Mouse (Mus musculus): Measurements from ENCODE around the gene Cacng4.
A peak's percentile ranks its signal among the peaks of the same experiment; 100 is the strongest.

Cacng4 gene

DNA sequence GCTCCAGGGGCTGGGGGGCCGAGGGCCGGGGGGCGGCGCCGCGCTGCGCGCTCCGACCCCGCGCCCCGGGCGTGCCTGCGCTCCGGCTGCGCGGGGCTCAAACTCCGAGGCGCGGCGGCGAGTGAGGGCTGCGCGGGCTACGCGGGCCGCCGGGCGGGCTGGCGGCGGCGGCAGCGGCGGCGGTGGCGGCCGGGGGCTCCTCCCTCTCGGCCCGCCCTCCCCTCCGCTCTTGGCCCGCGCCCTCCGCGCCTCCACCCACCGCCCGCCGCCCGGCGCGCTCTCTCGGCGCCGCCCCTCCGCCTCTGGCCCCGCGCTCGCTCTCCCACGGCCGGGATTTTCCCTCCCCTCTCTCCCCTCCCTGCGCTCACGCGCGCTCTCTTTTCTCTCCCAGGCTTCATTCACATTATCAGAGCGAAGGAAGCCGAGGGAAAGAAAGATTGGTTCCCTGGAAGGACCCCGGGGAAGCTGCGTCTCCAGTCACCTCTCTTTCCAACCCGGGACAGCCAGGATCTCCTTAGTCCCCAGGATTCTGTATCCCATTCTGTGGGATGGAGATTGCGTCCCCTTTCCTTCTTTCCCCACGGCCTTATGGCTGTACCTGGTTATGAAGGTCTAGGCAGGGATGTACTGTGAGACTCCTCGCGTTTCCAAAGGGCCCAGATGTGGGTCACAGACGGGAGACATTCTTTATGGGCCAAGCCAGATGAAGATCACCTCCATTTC lies at the start of gene Cacng4:
TSS of gene Cacng4 (minus strand) at position 11 of the 723 bp plus-strand sequence.
- DNase-seq (ENCODE audit: low read depth, low spot score), result no peak

DNA sequence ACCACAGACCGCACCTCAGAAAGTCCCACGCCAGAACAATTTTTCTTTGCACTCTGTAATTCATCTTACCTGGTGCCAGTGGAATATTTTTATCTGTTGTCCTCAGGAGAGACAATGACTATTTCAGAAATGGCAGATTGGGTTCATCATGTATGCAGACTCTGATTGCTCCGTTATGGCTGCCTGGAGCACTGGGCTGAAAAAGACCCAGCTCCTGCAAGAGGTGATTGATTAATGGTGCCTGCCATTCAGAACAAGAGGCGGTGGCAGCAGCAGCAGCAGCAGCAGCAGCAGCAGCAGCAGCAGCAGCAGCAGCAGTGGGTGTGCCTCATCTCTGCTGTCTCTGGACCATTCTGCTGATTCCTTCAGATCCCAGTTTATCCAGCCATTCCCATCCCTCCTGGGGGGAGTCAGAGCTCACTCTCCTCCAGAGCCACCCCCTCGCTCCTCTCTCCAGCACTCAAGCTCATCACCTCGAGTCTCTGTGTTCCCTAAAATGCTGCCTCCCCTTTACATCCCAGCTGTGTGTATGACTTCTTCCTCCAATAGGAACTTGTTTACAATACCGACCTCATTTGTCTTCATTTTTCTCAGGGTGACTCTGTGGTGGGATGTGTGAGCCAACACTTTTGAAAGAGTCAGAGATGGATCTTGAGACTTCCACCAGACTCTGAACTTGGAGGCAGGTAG lies 39.1 kb upstream of the Cacng4 start:
- DNase-seq (ENCODE audit: low read depth, low spot score), result no peak

DNA sequence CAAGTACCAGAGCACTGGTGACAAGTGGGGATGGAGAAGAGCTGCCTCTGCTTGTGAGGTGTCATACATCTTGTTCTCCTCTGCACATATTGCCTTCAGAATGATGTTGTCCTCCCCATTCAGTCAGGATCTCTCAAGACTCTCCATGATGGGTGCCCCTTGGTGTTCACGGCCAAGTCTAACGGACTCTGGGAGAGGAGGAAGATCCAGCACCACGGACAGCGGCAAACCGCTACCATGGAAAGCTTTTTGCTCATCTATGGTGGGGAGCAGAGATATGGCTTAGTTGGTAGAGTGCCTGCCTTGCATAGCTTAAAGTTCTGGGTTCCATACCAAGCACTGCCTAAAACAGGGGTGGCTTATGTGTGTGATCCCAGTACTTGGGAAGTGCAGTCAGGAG lies 22.8 kb upstream of the Cacng4 start:
- peak; percentile 61 for DNase-seq (ENCODE audit: low read depth, low spot score)

DNA sequence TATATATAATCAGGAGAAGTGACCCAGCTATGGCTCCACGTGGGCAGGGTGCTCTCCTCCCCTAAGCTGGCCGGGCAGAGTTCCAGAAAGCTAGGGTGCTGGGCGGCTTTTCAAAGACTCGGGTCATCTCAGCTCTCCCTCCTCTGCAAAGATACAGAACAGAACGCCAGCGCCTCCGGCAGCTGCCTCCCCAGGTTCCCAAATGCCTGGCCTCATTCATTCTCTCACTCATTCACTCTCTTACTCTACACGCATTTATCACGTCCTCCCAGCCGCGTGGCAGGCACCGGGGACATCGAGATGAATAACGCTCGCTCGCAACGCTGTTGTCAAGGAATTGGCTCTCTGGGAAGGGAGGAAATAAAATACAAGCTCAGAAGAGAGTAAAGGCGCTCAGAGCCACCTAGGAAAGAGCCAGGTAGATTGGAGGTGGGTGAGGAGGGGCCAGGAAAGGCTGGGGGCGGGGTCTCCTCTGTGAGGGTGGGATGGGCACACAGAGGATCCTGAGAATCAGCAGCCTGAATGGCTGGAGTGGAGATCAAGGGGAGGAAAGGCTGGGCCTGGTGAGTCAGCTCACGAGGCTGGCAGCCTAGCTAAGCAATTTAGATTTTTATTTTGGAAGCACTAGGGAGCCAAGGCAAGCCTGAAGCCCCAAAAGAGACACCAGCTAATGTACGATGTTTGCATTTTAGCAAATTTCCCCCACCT lies 18.7 kb upstream of the Cacng4 start:
- no peak for DNase-seq (ENCODE audit: low read depth, low spot score)

DNA sequence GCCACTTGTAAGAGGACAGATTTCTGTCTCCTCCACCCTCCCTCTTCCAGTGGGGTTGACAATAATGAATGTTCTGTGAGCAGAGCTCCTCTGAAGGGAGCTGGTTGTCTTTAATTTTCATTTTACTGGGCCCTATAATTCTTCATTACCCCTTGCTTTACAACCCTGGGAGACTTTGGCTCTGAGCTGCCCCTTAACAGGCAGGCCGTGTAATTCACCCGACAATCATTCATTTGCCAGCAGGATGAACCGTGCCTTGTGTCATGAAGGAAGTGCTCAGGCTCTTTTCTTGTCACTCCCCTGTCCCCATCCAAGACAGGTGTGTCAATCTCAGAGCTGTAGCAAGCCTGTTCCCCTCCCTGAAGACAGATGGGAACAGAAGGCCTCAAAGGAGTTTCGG lies 18.1 kb upstream of the Cacng4 start:
- DNase-seq (ENCODE audit: low read depth, low spot score), result no peak

DNA sequence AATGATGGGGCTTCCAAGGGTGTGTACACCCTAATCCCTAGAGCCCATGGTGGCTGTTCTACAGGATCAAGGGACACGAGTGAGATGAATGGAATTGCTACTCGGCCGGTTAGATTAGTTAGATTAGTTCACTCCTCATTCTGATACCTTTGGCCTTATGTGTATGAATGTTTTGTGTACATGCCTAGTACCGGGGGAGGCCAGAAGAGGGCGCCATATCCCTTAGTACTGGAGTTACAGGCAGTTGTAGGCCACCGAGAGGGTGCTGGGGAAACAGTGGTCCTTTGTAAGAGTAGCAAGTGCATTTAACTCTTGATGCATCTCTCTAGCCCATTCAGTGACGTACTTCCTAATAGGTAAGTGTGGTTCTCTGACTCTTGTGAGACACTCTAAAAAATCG lies 14.2 kb upstream of the Cacng4 start:
- no peak for DNase-seq (ENCODE audit: low read depth, low spot score)

DNA sequence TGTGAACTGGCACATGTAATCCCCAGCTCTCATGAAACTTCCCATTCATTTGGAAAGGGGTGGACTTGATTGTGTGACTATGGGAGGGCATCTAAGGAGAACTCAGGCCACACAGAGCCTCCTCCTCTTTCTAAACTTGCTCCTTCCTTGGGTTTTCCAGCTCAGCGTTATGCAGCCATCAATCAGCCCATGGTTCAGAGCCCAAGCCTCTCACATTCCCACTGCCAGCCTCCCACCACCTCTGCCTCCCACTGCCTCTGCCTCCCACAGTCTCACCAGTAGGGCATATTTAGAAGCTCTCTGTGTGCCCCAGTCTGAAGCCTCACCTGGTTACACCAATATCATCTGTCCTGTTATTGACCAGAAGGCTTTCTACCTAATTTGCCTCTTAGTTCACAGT lies 11.7 kb upstream of the Cacng4 start:
- DNase-seq (ENCODE audit: low read depth, low spot score), result no peak

DNA sequence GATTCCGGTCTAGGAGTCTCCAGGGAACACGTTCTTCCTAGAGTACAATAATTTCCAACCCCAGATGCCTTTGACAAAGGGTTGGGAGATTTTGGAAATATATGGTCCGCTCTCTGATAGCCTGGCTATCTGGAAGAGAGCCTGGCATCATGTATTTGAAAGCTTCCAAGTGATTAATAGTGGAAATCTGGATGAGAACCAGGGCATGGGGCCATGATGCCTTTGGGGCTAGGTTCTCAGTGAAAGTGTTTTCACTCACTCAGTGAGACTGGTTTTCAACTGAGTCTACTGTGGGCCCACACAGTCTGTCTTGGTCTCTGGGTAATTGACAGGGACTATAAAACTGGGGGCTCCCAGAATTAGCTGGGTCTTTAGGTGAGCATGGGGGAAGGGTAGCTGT lies 7.6 kb upstream of the Cacng4 start:
- no peak for DNase-seq (ENCODE audit: low read depth, low spot score)

DNA sequence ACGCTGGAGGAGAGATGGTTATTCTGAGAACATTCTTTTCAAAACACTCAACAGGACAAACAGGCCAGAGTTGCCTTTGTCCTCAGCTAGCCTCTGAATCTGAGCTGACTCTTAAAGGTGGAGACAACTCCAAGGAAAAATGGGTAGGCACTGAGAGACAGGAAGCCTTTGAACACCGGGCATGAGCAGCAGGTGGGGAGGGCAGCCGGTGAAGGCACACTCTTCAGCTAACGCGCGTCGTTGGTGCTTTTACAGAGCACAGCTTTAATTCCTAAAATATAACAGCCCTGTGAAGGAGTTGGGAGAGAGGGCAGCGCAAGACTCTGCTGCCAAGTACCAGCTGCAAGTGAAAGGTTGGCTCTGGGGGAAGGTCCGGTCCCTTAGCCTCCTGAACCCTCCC lies 5.0 kb upstream of the Cacng4 start:
- no peak for DNase-seq (ENCODE audit: low read depth, low spot score)

DNA sequence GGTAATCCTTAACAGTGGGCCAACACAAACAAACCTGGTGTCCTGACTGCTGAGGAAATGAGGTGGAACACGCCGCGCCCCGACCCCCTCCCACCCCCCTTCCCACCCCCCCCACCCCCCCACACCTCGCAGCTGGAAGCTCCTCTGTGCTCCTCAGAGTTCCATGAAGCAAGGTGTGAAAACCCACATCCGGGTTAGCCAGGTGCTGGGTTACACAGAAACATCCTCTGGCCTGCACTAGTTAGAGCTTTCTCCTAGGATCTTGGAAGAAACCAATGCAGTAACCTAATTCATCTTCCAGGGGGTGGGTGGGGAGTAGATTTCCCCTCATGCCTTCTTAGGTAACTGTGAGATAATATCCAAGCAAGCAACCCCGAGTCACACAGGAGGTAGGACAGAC lies 2.0 kb upstream of the Cacng4 start:
- no peak for DNase-seq (ENCODE audit: low read depth, low spot score)

DNA sequence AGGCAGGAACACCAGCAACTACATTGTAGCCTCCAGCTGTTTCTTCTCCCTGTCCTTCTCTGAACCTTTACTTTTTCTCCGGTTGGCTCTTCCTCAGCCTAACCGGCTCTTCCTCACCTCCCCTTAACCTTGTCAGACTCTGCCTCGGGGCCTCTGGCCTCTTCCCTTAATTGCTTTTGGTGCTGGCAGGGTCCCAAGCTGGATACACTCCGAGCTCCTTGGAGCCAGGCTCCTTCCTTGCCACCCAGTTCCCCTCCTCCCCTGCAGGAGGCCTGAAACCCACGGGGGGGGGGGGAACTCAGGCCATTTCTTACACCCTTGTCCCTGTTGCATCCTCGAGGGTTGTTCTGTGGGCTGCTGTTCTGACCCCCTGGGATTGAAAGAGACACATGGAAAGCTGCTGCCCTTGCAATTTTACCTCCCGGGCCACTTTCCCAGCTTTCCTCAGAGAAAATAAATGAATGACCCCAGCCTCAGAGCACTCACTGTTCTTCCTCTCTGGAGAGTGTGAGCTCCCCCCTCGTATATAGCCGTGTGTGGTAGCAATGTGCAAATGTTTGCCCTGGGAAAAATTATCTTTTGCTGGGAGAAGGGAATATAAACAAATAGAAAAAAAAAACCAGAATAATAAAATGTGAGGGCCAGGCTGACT lies 1.2 kb upstream of the Cacng4 start:
- DNase-seq (ENCODE audit: low read depth, low spot score), result no peak

DNA sequence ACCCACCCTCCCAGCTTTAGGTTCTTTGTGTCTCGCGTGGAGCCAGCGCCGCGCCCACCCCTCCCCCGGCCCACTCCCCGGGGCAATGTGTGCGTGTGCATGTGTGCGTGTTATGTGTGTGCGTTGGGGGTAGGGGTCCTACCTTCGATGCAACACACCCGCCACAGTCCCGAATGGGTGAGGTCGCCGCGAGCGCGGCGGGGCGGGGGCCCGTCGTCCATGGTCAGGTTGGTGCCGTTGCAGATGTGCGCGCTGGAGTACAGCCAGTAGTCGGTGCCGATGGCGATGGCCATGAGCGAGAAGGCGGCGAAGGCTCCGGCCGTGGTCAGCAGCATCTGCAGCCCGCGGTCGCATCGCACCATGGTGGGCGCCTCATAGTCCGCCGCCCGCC lies 259 bp downstream of the Cacng4 start:
- no peak for DNase-seq (ENCODE audit: low read depth, low spot score)

DNA sequence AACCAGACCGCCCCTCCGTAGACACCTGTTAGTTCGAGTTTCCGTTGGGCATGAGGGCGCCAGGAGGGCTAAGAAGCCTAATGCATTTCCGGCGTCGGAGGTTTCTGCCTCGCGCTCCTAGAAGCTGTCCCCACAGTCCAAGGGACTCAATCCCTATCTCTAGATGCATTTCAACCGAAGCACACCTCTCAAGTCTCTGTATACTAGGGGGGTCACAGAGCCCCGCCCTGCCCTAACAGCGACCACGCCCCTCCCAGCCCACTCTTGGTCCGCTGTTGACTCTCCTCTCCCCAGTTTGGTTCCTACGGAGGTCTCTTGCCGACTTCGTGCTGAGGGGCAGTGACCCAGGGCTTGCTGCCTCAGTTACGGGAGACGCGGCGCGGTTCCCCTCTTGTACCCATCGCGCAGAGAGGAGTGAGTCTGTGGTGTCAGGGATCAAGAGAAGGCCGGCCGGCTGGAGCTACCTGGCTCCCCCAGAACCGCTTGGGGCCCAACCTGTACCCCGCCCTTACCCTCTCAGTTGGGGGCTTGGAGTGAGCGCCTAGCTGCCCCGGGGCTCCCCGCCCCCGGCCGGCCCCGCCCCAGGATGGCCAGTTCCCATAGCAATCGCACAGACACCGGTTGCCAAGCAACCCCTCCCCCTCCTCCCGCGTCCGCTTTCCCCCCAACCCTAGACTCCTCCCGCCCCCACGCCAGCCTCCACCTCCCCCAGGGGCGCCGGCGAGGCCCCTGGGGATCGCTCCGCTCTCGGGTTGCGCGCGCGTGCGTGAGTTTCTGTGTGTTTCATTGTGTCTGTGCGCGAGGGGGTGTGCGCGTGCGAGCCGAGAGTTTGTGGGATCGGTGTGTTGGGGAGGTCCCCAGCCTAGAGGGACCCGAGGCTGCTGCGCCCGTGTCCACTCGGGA lies 906 bp downstream of the Cacng4 start:
- no peak for DNase-seq (ENCODE audit: low read depth, low spot score)

DNA sequence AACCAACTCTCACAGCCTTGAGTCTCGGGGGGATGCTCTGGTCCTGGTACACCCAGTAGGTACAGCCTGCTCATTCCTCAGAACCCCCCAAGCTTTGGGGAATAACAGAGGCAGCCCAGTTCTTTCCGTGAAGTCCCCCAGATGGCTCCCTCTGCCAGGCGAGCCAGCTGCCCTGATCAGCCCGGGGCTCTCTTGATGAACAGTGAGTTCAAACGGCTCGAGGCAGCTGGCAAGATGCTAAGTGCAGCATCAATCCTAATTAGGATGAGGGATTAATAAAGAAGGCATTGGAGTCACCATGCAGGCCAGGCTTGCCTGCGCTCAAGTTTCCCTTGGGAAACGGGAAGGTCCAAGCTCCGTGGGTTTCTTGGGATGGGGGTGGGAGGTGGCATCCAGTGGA lies 2.2 kb downstream of the Cacng4 start:
- no peak for DNase-seq (ENCODE audit: low read depth, low spot score)

DNA sequence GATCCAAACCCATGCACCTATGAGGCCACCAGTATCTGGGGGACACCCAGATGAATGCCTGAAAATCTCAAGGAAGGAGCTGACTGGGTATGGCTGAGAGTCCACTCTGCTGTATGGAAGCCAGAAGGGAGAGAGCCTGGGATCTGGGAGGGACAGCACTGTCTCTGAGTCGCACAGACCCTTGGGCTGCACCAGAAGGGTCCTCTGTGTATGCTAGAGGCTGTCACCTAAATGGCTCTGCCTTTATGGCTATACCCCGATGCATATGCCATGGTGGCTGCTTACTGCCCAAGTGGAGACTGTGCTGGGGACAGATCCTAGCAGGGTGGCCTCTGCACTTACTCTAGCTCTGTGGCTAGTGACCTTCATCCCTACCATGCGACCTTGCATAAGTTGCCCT lies 8.6 kb downstream of the Cacng4 start:
- DNase-seq (ENCODE audit: low read depth, low spot score), result no peak

DNA sequence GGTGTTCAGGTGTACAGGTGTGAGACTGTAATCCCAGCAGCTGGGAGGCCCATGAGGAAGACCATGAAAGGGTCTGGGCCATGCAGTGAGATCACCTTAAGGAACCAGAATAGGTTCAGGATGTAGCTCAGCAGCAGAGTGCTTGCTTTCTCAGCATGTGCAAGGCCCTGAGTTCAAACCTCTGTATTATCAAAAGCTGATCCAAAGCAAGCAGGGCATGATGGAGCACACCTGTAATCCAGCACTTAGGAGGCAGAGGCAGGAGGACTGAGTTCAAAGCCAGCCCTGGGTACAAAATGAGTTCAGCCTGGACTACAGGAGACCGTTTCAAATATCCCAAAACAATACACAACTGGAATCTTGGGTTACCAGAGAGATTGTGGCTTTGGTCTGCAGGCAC lies 9.1 kb downstream of the Cacng4 start:
- DNase-seq (ENCODE audit: low read depth, low spot score), result no peak

DNA sequence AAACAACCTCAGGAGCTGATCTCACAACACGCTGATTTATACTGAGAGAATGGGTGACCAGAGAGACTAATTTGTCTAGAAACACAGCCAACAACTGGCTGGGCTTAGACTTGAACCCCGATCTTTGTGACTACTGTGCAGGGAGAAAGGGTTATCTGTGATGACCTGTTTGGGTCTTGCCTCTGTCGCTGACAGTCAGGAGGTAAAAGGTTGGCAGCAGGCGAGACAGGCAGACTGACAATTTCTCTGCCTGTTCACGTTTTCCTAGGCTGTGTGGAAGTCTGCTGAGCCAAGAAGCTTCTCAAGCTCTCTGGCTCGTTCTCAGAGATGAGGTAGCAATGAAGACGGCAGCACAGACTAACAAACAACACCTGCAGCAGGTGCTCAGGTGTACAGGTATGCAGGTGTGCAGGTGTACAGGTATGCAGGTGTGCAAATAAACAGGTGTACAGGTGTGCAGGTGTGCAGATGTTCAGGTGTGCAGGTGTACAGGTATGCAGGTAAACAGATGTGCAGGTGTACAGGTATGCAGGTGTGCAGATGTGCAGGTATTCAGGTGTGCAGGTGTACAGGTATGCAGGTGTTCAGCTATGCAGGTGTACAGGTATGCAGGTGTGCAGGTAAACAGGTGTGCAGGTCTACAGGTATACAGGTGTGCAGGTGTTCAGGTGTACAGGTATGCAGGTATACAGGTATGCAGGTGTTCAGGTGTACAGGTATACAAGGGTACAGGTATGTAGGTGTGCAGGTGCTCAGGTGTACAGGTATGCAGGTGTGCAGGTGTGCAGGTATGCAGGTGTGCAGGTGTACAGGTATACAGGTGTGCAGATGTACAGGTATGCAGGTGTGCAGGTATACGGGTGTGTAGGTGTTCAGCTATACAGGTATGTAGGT lies 10.2 kb downstream of the Cacng4 start:
- peak; percentile 42 for DNase-seq (ENCODE audit: low read depth, low spot score)

DNA sequence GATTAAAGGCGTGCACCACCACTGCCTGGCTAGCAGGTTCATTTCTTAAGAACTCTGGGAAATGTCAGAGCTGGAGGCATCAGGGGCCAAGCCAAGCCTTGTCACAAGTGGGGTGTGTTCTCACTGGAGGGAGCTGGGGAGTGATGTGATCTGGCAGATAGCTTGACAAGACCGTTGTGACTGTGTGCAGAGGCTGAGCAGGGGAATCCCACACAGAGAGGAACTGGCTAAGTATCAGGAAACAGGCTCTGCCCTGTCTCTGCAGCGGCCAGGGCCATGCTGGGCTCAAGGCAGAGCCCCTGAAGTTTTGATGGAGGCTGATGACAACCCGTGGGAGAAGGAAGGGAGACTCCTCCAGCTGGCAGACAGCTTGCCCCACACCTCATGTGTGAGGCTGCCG lies 11.8 kb downstream of the Cacng4 start:
- no peak for DNase-seq (ENCODE audit: low read depth, low spot score)

DNA sequence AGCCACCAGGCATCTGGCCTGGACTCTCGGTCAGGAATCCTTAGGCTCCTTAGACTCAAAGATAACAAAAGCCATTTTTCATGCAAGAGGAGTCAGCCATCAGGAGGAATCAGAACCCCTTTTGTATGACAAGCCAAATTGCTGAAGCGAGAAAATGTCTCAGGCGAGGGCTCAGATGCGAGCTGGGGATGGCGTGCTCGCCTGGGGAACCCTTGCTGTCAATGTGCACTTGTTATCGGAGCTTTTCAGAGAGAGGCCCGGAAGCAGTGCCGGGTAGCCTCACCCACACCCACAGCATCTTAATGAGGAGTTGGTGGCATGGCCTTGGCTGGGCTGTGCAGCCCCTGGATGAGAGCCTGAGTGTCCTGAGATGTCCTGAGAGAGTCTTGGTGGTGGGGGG lies 15.5 kb downstream of the Cacng4 start:
- no peak for DNase-seq (ENCODE audit: low read depth, low spot score)

DNA sequence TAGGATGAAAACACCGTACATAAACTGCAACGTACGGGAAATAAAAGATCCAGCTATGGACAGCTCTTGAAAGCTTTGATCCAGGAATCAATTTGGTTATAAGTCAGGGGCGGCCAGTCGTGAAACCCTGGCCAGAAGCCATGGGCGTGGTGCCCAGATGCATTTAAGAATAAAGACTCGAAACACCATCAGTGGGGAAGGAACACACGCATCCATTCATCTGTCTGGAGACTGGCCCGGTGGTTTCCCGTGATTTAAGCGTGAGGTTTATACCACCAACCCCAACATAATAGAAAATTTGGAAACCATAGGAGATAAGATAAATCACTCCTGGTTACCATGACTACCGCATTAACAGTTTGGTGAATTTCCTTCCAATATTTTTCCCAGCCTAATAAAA lies 16.9 kb downstream of the Cacng4 start:
- no peak for DNase-seq (ENCODE audit: low read depth, low spot score)
